Mouse (Mus musculus) stomach, embryonic 14.5 days (tissue): ENCODE data around the gene Gm2564. TPM values are rescaled to one million over a fixed set of nuclear protein-coding genes. Genes with fewer than 3 reads are reported as not detected.
"Not testable (repeated sequence)": the region's sequence is repeated elsewhere in the genome, so short reads cannot be mapped to it uniquely, and the experiment has no call there.

Source experiments
- ATAC-seq: fragments of 200-750 bp; cut with Nextera tagmentation; 2 replicates; pipeline ENCODE4 v1.8.0; 2017; ENCODE audit warnings: low read depth, moderate TSS enrichment; ENCODE audit not compliant: insufficient number of reproducible peaks, insufficient read depth, low FRiP score
- H3K27ac ChIP-seq: fragments of 300-500 bp; sonication (generic); 2 replicates; pipeline ENCODE4 v1.5.1; 2014; ENCODE audit warnings: mild to moderate bottlenecking, low read length, moderate library complexity, mixed read lengths
- H3K27me3 ChIP-seq: fragments of 300-500 bp; sonication (generic); 2 replicates; pipeline ENCODE4 v1.6.1; 2014; ENCODE audit warnings: low read length, control low read depth, mixed read lengths; ENCODE audit not compliant: control insufficient read depth, insufficient read depth
- H3K36me3 ChIP-seq: fragments of 300-500 bp; sonication (generic); 2 replicates; pipeline ENCODE4 v1.6.1; 2014; ENCODE audit warnings: mild to moderate bottlenecking, control low read depth, low read length, moderate library complexity, mixed read lengths; ENCODE audit not compliant: control insufficient read depth, insufficient read depth
- H3K4me1 ChIP-seq: fragments of 300-500 bp; sonication (generic); 2 replicates; pipeline ENCODE4 v1.6.1; 2014; ENCODE audit warnings: low read length, control low read depth, mixed read lengths; ENCODE audit not compliant: control insufficient read depth, insufficient read depth
- H3K4me2 ChIP-seq: fragments of 300-500 bp; sonication (generic); replicated peaks from 2 replicates; pipeline ENCODE4 v1.6.1; 2014; ENCODE audit warnings: low read depth, low read length, control low read depth
- H3K4me3 ChIP-seq: fragments of 300-500 bp; sonication (generic); 2 replicates; pipeline ENCODE4 v1.5.1; 2014; ENCODE audit warnings: low read depth, low read length, control low read depth
- H3K9ac ChIP-seq: fragments of 300-500 bp; sonication (generic); replicated peaks from 2 replicates; pipeline ENCODE4 v1.6.1; 2014; ENCODE audit warnings: low read depth, mild to moderate bottlenecking, control low read depth, low read length, moderate library complexity, mixed read lengths
- H3K9me3 ChIP-seq: fragments of 300-500 bp; sonication (generic); 2 replicates; pipeline ENCODE4 v1.6.1; 2016; ENCODE audit warnings: low read depth, low read length, control low read depth; ENCODE audit not compliant: control insufficient read depth
- WGBS: fragments of 180-500 bp; shearing (Covaris S2); extraction: QIAGEN DNeasy Blood & Tissue Kit; methylation state at CpG from one replicate; pipeline ENCODE4 v1.1.7; 2014; 5-methylcytosine and 5-hydroxymethylcytosine counted together
- polyA plus RNA-seq: library from polyadenylated mRNA; unstranded; fragments of >200 nt; fragmentation: Nextera tagmentation; extraction: Ambion mirVana; gene quantifications from 2 replicates; pipeline ENCODE4 v1.2.1, GENCODE M21; 2014

The Gm2564 gene
- polyA plus RNA-seq: not detected in 2 replicates

GRCm38 (mm10) chr4:42629419-42629818 lies at the start of gene Gm2564:
Gm2564 (plus strand) TSS chr4:42629719.
- not testable (repeated sequence) for H3K27ac ChIP-seq, H3K4me2 ChIP-seq, ATAC-seq, H3K9me3 ChIP-seq, H3K36me3 ChIP-seq, H3K4me1 ChIP-seq, H3K9ac ChIP-seq, H3K27me3 ChIP-seq, H3K4me3 ChIP-seq
- no CpG with 5 or more reads among the region's 8 CpGs for WGBS

GRCm38 (mm10) chr4:42611895-42612294 lies 17.6 kb upstream of the Gm2564 start, which contains the start of gene Gm10591:
Gm10591 (plus strand) TSS chr4:42612195.
- H3K27ac ChIP-seq, H3K9ac ChIP-seq, H3K4me3 ChIP-seq, H3K4me1 ChIP-seq, H3K36me3 ChIP-seq, H3K27me3 ChIP-seq, H3K9me3 ChIP-seq, H3K4me2 ChIP-seq, ATAC-seq: not testable (repeated sequence)
- WGBS: no CpG with 5 or more reads among the region's 5 CpGs

GRCm38 (mm10) chr4:42654951-42655350 lies 25.4 kb downstream of the Gm2564 start, which contains the start of gene Ccl27b:
Ccl27b (plus strand) TSS chr4:42655251.
- not testable (repeated sequence) for H3K9ac ChIP-seq, H3K27me3 ChIP-seq, H3K4me1 ChIP-seq, H3K27ac ChIP-seq, H3K4me3 ChIP-seq, H3K36me3 ChIP-seq, H3K4me2 ChIP-seq, H3K9me3 ChIP-seq, ATAC-seq
- WGBS: no CpG with 5 or more reads among the region's 9 CpGs

GRCm38 (mm10) chr4:42661793-42662192 lies 32.3 kb downstream of the Gm2564 start, which contains the start of gene Il11ra2:
Il11ra2 (minus strand) TSS chr4:42661893.
- not testable (repeated sequence) for H3K36me3 ChIP-seq, H3K4me1 ChIP-seq, H3K27me3 ChIP-seq, ATAC-seq, H3K9me3 ChIP-seq, H3K9ac ChIP-seq, H3K4me2 ChIP-seq, H3K4me3 ChIP-seq, H3K27ac ChIP-seq
- WGBS: no CpG with 5 or more reads among the region's 3 CpGs

GRCm38 (mm10) chr4:42675415-42675814 lies 45.9 kb downstream of the Gm2564 start:
- not testable (repeated sequence) for H3K4me3 ChIP-seq, H3K9me3 ChIP-seq, H3K4me2 ChIP-seq, H3K36me3 ChIP-seq, H3K27me3 ChIP-seq, H3K9ac ChIP-seq, ATAC-seq, H3K4me1 ChIP-seq, H3K27ac ChIP-seq
- WGBS: no CpG with 5 or more reads among the region's 4 CpGs

- no CpG with 5 or more reads among the region's 7 CpGs for WGBS
- H3K27ac ChIP-seq, H3K9ac ChIP-seq, H3K4me3 ChIP-seq, H3K4me1 ChIP-seq, H3K9me3 ChIP-seq, H3K4me2 ChIP-seq, ATAC-seq, H3K36me3 ChIP-seq, H3K27me3 ChIP-seq: not testable (repeated sequence)
Observed at GRCm38 (mm10) chr4:42679365-42679764, 49.8 kb downstream of the Gm2564 start.

- H3K36me3 ChIP-seq, H3K27ac ChIP-seq, H3K27me3 ChIP-seq, H3K4me2 ChIP-seq, ATAC-seq, H3K9me3 ChIP-seq, H3K4me1 ChIP-seq, H3K9ac ChIP-seq, H3K4me3 ChIP-seq: not testable (repeated sequence)
- no CpG with 5 or more reads among the region's 32 CpGs for WGBS
Observed at GRCm38 (mm10) chr4:42680374-42681356, 51.1 kb downstream of the Gm2564 start.
